Mouse (Mus musculus) embryo, embryonic 11.5 days (tissue): ENCODE measurements at regions not wholly inside any gene's neighbourhood (a gene's known extent, or its start where the extent isn't known, plus 50 kb on each side); places are given as distances from the start of the nearest gene placed in this dataset.

Source experiments
- DNase-seq: peaks from one replicate; pipeline ENCODE4 v3.0.0-alpha.2; 2012; ENCODE audit warnings: low read depth, low spot score

- no peak for DNase-seq
Observed at GRCm38 (mm10) chr3:142963818-142964372, 82.1 kb upstream of the Pkn2 start.

- DNase-seq, result no peak
Observed at GRCm38 (mm10) chr3:142957768-142958167, 76.0 kb upstream of the Pkn2 start.

GRCm38 (mm10) chr3:142948771-142949170, 67.0 kb upstream of the Pkn2 start:
- DNase-seq, result peak; percentile 39

- no peak for DNase-seq
Observed at GRCm38 (mm10) chr3:142941319-142942024, 59.7 kb upstream of the Pkn2 start.

- DNase-seq, result no peak
Observed at GRCm38 (mm10) chr3:142940874-142941273, 59.1 kb upstream of the Pkn2 start.

- no peak for DNase-seq
Observed at GRCm38 (mm10) chr3:142939773-142940172, 58.0 kb upstream of the Pkn2 start.

- no peak for DNase-seq
Observed at GRCm38 (mm10) chr3:142935949-142936348, 54.1 kb upstream of the Pkn2 start.

- DNase-seq, result no peak
Observed at GRCm38 (mm10) chr3:142934326-142934725, 52.5 kb upstream of the Pkn2 start.

GRCm38 (mm10) chr3:142933684-142934259, 52.0 kb upstream of the Pkn2 start:
- no peak for DNase-seq
